Mouse (Mus musculus): ENCODE results near the gene Plxna4.
A peak's percentile ranks its signal among the peaks of the same experiment; 100 is the strongest.

Plxna4 gene

DNA sequence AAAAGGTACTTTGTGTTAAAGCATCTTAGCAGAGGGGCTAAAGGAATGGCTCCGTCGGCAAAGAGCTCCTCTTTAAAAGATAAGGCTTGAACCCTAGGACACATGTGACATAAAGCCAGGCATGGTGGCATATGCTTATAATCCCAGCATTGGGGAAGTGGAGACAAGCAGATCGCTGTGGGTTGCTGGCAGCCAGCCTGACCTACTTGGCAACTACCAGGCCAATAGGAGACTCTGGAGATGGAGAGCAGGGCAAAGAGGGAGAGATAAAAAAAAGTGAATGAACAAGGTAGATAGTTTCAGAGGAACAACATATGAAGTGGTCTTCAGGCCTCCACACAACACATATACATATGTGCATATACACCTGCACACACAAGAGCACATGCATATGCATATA, 189.7 kb downstream of the Plxna4 start:
- peak; percentile 25 for DNase-seq

DNA sequence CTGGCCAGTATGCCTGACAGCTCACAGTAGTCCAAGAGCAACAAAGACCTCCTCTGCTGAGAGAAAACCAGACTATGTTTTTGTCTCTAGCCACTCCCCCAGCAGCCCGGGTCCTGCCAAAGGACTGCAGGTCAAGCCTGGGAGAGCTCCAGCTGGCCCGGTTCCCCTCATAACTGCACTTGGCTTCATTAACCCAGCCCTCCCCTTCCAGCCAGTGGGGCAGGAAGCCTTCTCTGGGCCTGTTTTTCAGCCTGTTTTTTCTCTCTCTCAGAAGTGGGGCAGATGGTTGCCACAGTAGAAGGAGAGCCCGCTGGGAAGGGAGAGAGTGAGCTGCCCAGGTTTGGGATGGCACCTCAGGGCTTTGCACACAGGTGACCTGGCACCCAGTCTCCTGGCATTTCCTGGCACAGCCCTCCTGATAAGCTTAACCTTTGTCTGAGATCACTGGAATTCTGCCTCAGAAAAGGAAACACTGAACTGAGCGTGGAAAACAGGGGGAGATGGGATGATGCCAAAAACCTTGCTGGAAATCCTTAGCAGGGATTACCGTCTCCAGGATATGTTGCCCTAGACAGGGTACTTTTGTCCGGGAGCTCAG, 190.8 kb downstream of the Plxna4 start:
- DNase-seq: peak; percentile 94

DNA sequence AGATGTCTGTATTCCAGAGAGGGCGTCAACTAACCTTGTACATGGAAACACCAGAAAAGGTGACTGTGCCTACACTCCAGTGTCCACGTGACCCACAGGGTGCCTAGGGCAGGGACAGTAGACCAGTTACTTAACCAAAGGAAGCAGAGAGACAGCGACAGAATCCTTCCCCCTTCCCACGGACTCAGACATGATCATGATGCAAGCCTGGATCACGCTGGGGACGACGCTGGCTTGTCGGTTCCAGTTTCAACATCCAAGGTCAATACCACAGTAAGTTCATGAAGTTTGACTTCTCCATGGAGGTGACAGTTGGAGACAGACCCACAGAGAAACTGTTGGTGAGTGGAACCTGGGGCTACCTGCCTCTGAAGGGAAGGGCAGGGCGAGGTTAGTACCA, 192.6 kb downstream of the Plxna4 start:
- DNase-seq: no peak

GRCm38 (mm10) chr6:32392262-32392661, 195.7 kb downstream of the Plxna4 start:
- DNase-seq: no peak

DNA sequence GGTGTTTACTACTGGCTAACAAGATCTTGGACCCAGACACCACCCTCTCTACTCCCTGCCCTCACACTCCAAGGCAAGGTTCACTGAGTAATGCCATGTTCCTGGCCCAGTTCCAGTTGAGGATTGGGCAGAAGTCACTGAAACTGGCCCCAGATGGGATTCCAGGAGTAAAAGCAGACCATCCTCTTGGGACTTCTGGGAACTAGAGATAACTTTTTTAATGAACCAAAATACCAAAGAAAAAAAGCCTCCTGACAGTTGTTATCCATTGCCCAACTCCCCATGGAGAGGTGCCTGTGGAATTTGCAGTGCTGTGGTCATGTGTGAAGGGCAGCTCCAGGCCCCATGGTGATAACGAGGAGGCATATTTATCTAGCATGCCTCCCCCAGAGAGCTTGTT, 199.7 kb downstream of the Plxna4 start:
- DNase-seq: peak; percentile 82

DNA sequence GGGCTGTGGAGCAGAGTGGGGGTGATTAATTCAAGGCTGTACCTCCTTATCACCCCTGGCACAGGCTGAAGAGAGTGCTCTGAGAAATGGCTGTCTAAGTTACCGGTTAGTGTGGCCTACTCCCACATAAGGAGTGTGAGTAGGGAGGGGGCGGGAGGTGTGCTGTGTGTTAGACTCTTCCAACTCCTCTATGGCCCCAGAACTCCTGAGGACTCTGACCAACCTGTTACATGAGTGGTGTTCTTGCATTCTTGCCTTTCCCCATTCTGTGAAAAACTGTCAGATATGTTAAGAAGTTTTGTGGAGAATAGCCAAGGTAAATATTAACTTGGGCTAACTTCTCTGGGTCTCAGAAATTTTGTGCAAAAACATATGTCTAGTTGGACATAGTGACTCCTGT, 201.1 kb downstream of the Plxna4 start:
- DNase-seq: peak; percentile 16

- DNase-seq: no peak
These were observed 203.1 kb downstream of the Plxna4 start for GRCm38 (mm10) chr6:32384937-32385336.

GRCm38 (mm10) chr6:32384423-32384822, 203.6 kb downstream of the Plxna4 start:
- no peak for DNase-seq

GRCm38 (mm10) chr6:32381516-32381915, 206.5 kb downstream of the Plxna4 start:
- DNase-seq: no peak

GRCm38 (mm10) chr6:32377181-32377580, 210.8 kb downstream of the Plxna4 start:
- peak; percentile 90 for DNase-seq

GRCm38 (mm10) chr6:32373931-32374361, 214.0 kb downstream of the Plxna4 start:
- DNase-seq: no peak

DNA sequence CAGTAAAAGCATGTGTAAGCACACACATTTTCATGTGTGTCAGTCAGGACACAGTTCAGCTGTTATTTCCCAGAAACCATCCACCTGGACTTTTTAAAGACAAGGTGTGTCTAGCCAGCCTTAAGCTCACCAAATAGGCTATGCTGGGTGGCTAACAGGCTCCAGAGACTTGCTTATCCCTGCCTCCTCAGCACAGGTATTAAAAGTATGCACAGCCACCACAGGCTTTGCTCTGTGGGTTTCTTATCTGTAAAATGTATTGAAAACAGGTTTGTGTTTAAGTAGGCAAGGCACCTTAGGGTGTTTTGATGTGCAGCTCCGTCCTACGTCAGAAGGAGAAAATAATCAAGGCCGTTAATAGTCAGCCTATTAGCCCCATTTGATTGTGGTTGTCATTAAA, 218.9 kb downstream of the Plxna4 start:
- no peak for DNase-seq

DNA sequence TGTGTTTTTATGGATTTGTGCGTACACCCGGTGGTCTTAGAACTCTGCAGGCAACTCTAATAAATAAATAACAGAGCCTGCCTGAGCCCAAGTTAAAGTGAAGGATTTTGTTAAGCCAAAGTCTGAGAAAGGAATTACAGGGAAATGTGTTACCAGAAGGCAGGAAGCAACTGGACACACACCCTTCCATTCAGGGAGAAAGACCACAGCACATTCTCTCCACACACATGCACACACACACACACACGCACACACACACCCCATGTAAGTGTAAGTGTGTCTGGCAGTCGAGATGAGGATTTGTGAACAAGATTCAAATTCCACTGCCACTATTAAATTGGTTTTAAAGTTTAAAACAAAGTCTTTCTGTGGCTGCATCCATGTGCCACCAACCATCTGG, 219.6 kb downstream of the Plxna4 start:
- DNase-seq: no peak

GRCm38 (mm10) chr6:32364933-32365332, 223.1 kb downstream of the Plxna4 start:
- no peak for DNase-seq

DNA sequence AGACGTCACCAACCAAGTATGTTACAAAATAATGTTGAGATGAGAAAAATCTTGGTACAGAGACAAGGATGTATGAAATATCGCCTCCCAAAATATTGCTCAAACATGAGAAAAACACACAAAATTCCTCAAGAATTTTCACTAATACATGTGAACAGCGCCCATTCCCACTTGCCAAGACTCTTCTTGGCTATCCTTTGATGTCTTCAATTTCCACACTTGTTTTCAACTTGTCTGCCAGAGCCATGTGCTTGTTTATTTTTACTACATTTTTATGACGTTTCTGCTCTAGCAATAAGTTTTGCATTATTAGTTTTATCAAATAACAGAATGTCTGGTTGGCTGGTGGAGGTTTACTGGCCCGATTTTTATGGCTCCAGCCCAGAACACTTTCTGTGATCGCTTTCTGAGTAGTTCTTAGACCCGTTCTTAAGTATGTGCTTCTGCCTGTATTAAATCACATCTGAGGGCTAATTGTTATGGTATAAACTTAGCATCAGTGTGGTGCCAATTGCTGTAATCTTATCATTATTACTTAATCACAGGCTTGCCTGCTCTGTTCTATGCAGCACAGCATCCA, 224.4 kb downstream of the Plxna4 start:
- no peak for DNase-seq

DNA sequence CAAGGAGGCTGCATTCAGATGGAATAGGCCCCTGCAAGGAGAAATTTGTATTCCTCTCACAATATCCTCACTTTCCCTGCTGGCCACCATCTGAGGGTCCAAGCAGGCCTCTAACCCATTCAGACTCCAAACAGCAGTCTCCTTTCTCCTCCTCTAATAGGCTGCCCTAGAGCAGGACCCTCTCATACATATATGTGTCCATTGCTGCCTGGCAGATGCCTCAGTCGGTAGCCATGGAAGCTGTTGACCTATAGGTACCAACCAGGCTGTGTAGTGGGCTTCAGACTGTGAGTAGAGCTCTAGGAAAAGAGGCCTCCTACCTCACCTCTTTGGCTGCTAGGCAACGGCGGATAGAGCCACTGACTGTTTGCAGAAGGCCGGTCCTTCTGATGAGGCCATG, 225.6 kb downstream of the Plxna4 start:
- DNase-seq: no peak

DNA sequence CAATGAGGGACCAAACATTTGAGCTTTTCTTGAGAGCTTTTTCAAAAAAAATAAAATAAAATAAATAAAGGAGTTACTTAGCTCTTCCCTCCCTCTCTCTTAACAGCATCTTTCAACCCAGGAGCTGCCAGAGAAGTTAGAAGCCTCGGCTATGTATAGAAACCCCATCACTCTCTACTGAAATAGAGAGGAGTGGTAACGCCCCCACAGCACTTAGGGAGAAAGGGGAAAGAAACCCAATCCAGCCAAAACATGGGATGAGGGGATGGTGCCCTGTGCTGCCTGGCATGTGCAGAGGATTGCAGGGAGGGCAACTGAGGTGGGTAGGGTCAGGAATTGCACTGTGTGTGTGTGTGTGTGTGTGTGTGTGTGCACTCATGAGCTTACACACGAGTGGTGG, 228.3 kb downstream of the Plxna4 start:
- DNase-seq: no peak

DNA sequence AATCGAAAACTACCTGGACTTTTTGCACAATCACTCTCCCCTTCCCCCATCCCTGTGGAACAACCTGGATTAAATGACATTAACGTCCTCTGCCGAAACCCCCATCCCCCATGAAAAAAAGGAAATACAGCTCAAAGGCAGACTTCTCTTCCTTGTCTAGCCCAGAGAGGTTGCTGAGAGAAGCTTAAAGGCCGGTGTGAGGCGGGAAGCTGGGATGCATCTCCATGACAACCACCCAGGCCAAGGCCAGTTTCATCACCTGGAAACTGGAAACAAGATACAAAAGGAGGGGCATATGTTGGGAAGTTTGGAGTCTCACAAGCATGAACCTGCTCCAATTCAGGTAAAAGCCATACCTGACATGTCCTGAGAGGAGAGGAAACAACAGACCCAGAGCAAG, 230.5 kb downstream of the Plxna4 start:
- no peak for DNase-seq

- DNase-seq: peak; percentile 56
These were observed 232.4 kb downstream of the Plxna4 start for GRCm38 (mm10) chr6:32355559-32355958.

GRCm38 (mm10) chr6:32348996-32349395, 239.0 kb downstream of the Plxna4 start:
- peak; percentile 32 for DNase-seq

DNA sequence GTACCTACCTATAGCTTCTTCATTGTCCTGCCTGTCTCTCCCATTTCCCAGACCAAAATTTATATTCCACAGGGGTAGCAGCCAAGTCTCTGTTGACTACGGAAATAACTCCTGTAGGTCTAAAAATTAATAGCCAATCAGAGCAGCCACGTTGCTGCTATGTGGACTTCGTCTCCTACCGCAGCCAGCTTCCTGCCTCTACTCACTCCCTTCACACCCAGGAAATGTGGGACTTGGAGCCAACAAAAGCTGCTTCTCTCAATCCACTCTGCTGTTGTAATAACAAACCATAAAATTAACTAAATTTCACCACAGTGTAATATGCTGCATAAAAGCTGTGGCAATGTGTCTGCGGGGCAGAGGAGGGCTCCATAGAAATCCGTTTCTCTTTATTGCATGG, 239.9 kb downstream of the Plxna4 start:
- peak; percentile 39 for DNase-seq

- DNase-seq: no peak
These were observed 242.0 kb downstream of the Plxna4 start for GRCm38 (mm10) chr6:32346015-32346414.

- DNase-seq: no peak
These were observed 245.3 kb downstream of the Plxna4 start for GRCm38 (mm10) chr6:32342727-32343126.

DNA sequence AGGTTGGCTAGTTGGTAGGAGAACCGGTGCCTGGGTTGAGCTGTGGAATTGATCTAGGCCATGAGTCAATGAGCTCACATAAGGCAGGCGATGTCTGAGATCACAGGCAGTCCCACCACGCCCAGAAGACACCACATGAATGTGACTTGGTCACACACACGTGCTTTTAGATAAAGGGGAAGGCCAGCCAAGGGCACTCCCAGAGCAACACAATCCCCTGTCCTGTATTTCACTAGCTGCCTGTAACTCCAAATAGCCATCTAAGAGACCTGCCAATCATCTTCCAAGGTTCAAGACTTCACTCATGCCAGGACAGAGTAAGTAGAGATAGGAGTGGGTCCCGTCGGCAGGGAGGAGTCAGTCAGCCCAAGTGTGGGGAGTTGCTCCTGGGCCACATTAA, 245.7 kb downstream of the Plxna4 start:
- DNase-seq: no peak

DNA sequence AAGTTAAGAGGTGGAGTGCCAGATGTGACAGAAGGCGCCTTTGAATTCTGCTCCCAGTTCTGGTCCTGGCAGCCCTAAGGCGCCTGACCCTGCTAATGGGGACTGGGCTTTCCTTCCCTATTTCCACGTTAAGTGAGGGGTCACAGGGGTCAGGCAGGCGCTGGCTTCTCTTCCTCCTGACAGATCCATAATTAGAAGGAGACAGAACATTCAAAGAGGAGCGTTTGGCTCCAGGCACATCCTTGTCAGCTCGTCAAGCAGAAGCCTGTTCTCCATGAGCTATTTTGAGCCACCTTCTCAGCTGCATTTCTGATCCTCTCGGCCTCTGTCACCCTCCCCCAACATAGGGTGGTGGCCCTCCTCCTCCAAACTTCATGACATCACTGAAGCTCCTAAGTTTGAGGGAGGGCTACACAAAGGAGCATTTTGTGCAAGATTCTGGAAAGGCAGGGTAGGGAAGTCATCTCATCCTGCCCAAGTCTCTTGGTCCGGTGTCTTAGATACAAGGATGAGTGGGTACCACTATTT, 249.5 kb downstream of the Plxna4 start:
- DNase-seq: no peak
